Mouse (Mus musculus): ENCODE data around the gene Gm14419. TPM values are rescaled to one million over a fixed set of nuclear protein-coding genes. Genes with fewer than 3 reads are reported as not detected.
"Not testable (repeated sequence)": the region's sequence is repeated elsewhere in the genome, so short reads cannot be mapped to it uniquely, and the experiment has no call there.

Gm14419 gene
- 10 to 100 TPM; 70.5 to 71.6 TPM for total RNA-seq (2021)
- long read RNA-seq, transcript Gm14419-203 (4 exons, 752 nt) = major isoform, 14 of 15 reads
- long read RNA-seq, partial matches to known transcripts = 0 of 15 reads
- long read RNA-seq, other reads (novel, unspliced or antisense) = 1 of 15 reads

- DNase-seq (ENCODE audit: low spot score in 2 of 2) = not testable (repeated sequence)
Observed at GRCm38 (mm10) chr2:177000656-177001055, at the start of gene Gm14419. Gene Gm14419, plus strand, starts transcription at chr2:177000956.

Other genes with a start within 250 kb of the Gm14419 start
- gene Gm14295, start 202.3 kb upstream of the Gm14419 start, total RNA-seq (2021) = 10 to 100 TPM; 22.0 to 24.0 TPM
- gene Gm14408, start 169.8 kb upstream of the Gm14419 start, total RNA-seq (2021) = not detected
- 10 to 100 TPM; 17.4 to 20.8 TPM for gene Gm14296, start 73.1 kb upstream of the Gm14419 start, total RNA-seq (2021)
- 1 to 10 TPM; 1.4 to 1.9 TPM for gene Gm14401, start 73.4 kb downstream of the Gm14419 start, total RNA-seq (2021)
- 10 to 100 TPM; 45.8 to 50.8 TPM for gene Gm14410, start 205.5 kb downstream of the Gm14419 start, total RNA-seq (2021)

All from layer of hippocampus, adult 18-20 months (tissue).